Comparison of ENCODE assay signal across 8 mouse cellular contexts in genomic region chr16:90143416-90143759, GRCm38 (mm10). TPM values are rescaled to one million over a fixed set of nuclear protein-coding genes. Genes with fewer than 3 reads are reported as not detected.
DNase-seq lines count a peak whose midpoint lies in the region; ATAC-seq and TF ChIP-seq lines count a peak whose summit lies in the region.

No protein-coding gene starts in this region.

- TF ChIP-seq CTCF in lung, adult 2 months (IDR thresholded peaks at IDR 0.05; ENCODE audit: insufficient read depth, low read length) = no peak

- peak overlapping the region; percentile 51 for H3K4me3 ChIP-seq in lung, adult 2 months (replicated peaks; ENCODE audit: extremely low read depth, low read depth, low read length)
- peak overlapping the region; percentile 72 for H3K4me3 ChIP-seq in embryonic facial prominence, embryonic 12.5 days
- H3K4me3 ChIP-seq in intestine, embryonic 16.5 days (ENCODE audit: low read length) = peak overlapping the region; percentile 72
- peak overlapping the region; percentile 52 for H3K4me3 ChIP-seq in neural tube, embryonic 12.5 days

- H3K4me2 ChIP-seq in embryonic facial prominence, embryonic 12.5 days (replicated peaks) = peak overlapping the region; percentile 85
- peak overlapping the region; percentile 99 for H3K4me2 ChIP-seq in intestine, embryonic 16.5 days (ENCODE audit: low read depth, low read length)
- H3K4me2 ChIP-seq in neural tube, embryonic 12.5 days (replicated peaks) = peak overlapping the region; percentile 91

- H3K36me3 ChIP-seq in embryonic facial prominence, embryonic 12.5 days = no peaks in the 10 kb centered on the region
- H3K36me3 ChIP-seq in intestine, embryonic 16.5 days (ENCODE audit: control insufficient read depth, insufficient read depth, low read length) = no peaks in the 10 kb centered on the region
- H3K36me3 ChIP-seq in neural tube, embryonic 12.5 days = no peaks in the 10 kb centered on the region

- WGBS in lung, adult 2 months = 1% methylated on average over 21 of the region's 21 CpGs
- 0% methylated on average over 21 of the region's 21 CpGs for WGBS in embryonic facial prominence, embryonic 12.5 days
- WGBS in intestine, embryonic 16.5 days = under 1% methylated on average over 21 of the region's 21 CpGs
- under 1% methylated on average over 21 of the region's 21 CpGs for WGBS in neural tube, embryonic 12.5 days

- no peaks in the 10 kb centered on the region for H3K27me3 ChIP-seq in embryonic facial prominence, embryonic 12.5 days
- no peaks in the 10 kb centered on the region for H3K27me3 ChIP-seq in intestine, embryonic 16.5 days (replicated peaks; ENCODE audit: control insufficient read depth, insufficient read depth, low read length)
- H3K27me3 ChIP-seq in neural tube, embryonic 12.5 days (replicated peaks) = no peaks in the 10 kb centered on the region

- DNase-seq in lung, adult 2 months = no peak
- no peak for DNase-seq in lung, postnatal 4 days
- DNase-seq in layer of hippocampus, postnatal 10 days (ENCODE audit: low spot score in 2 of 2) = no peak
- no peak for DNase-seq in MN1 (ENCODE audit: low spot score)
- no peak for DNase-seq in thymus, postnatal 0 days (ENCODE audit: low spot score)

- peak overlapping the region; percentile 88 for H3K27ac ChIP-seq in embryonic facial prominence, embryonic 12.5 days
- H3K27ac ChIP-seq in intestine, embryonic 16.5 days (ENCODE audit: low read length) = peak overlapping the region; percentile 52; the same call in 1 of the 2 replicates
- H3K27ac ChIP-seq in neural tube, embryonic 12.5 days = peak overlapping the region; percentile 71

- H3K9me3 ChIP-seq in embryonic facial prominence, embryonic 12.5 days = no peaks in the 10 kb centered on the region
- no peaks in the 10 kb centered on the region for H3K9me3 ChIP-seq in intestine, embryonic 16.5 days (ENCODE audit: control insufficient read depth, low read length)
- H3K9me3 ChIP-seq in neural tube, embryonic 12.5 days = no peaks in the 10 kb centered on the region

- H3K9ac ChIP-seq in embryonic facial prominence, embryonic 12.5 days = peak overlapping the region; percentile 78
- H3K9ac ChIP-seq in intestine, embryonic 16.5 days (ENCODE audit: low read depth, low read length) = peak overlapping the region; percentile 78
- H3K9ac ChIP-seq in neural tube, embryonic 12.5 days = peak overlapping the region; percentile 82

- ATAC-seq in embryonic facial prominence, embryonic 12.5 days (ENCODE audit: insufficient number of reproducible peaks, insufficient read depth, low FRiP score, low TSS enrichment) = peak; percentile 58; the same call in 1 of the 2 replicates
- no peak for ATAC-seq in intestine, embryonic 16.5 days
- peak; percentile 66 for ATAC-seq in neural tube, embryonic 12.5 days (ENCODE audit: low FRiP score, low read depth)

- H3K4me1 ChIP-seq in lung, adult 2 months (ENCODE audit: control insufficient read depth, insufficient read depth, low read length) = peaks cover 7% of the 10 kb centered on the region; the same call in 1 of the 2 replicates
- peaks cover 35% of the 10 kb centered on the region for H3K4me1 ChIP-seq in embryonic facial prominence, embryonic 12.5 days
- peaks cover 14% of the 10 kb centered on the region for H3K4me1 ChIP-seq in intestine, embryonic 16.5 days (ENCODE audit: control insufficient read depth, insufficient read depth, low read length)
- H3K4me1 ChIP-seq in neural tube, embryonic 12.5 days = peaks cover 28% of the 10 kb centered on the region

- no peak for TF ChIP-seq POLR2A in lung, adult 2 months (IDR thresholded peaks at IDR 0.05; ENCODE audit: borderline replicate concordance, extremely low read depth, low read depth, low read length)

RNA-seq across cellular contexts. Expression of gene Tiam1, which starts 0.2 kb away (rescaled TPM):
- 7.1 and 14.6 TPM in 2 replicates for polyA plus RNA-seq in lung, adult 2 months (2012; rRNA removed)
- 38.9 and 39.1 TPM in 2 replicates for polyA plus RNA-seq in embryonic facial prominence, embryonic 12.5 days (2016; fragmentation: Nextera tagmentation; extraction: Ambion mirVana)
- polyA plus RNA-seq in intestine, embryonic 16.5 days (2015; fragmentation: Nextera tagmentation; extraction: Ambion mirVana) = 7.4 and 8.1 TPM in 2 replicates
- polyA plus RNA-seq in neural tube, embryonic 12.5 days (2016; fragmentation: Nextera tagmentation; extraction: Ambion mirVana) = 15.7 and 22.2 TPM in 2 replicates
- total RNA-seq in layer of hippocampus, postnatal 10 days (2021) = 10 to 100 TPM; 68.4 to 75.3 TPM
- polyA plus RNA-seq in thymus, postnatal 0 days (2015; fragmentation: Nextera tagmentation; extraction: Ambion mirVana) = 25.6 and 32.7 TPM in 2 replicates
